Mouse (Mus musculus): ENCODE measurements at regions not wholly inside any gene's neighbourhood (a gene's known extent, or its start where the extent isn't known, plus 50 kb on each side); places are given as distances from the start of the nearest gene placed in this dataset.

DNA sequence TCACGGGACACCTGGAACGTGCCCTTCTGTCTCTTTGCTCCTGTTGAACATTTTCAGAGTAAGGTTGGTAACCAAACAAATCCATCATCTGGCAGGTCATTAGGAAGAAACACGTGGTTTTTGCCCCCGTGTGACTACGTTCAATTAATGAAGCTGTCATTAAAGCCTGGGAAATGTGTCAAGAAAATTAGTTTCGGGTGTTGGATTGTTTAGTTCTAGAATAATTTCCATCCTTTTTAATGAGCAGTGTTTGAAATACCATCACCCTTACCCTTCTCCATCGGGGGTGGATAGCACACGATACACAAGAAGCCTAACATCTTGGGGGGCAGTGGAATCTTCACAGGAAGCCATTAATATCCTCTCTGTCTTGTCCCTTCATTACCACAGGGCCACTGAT is 107.7 kb downstream of the Far1 start:
- H3K4me1 ChIP-seq, result peaks cover 12% of the 10 kb centered on the region
- no peak overlapping the region for H3K27ac ChIP-seq (replicated peaks)
- no peaks in the 10 kb centered on the region for H3K36me3 ChIP-seq
- no peak overlapping the region for H3K4me3 ChIP-seq
- no peak for DNase-seq (ENCODE audit: low spot score)
- H3K27me3 ChIP-seq (ENCODE audit: low read depth, poor library complexity, severe bottlenecking), result no peaks in the 10 kb centered on the region
- H3K9me3 ChIP-seq (replicated peaks), result no peaks in the 10 kb centered on the region
- WGBS, result 90% methylated on average over 8 of the region's 8 CpGs

DNA sequence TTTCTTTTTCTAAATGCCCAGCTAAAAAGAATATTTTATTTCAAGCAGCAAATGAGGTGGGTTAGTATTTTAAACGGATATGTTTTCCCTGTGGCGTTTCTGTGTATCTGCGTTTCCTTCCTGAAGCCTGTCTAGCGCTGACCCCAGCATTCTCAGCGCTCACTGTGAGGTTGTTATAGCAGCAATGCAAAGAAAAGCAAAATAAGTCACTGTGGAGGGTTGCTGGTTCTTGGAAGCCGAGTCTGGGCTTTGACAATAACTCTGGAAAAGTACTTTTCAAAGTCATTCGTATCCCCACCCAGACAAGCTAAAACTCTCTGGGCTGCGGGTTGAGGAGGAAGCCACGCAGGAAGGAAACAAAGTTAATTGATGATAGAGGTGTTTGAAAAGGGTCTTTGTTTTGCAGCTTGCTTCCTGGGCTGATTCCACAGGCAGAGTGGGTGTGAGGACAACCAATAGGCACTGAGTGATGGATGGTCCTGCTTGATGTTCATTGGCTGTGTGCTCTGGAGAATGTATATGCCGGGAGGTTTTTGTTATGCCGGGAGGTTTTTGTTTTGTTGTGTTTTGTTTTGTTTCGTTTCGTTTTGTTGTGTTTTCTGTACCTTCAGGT is 108.4 kb downstream of the Far1 start:
- Histone ChIP-seq H3K27me3 (ENCODE audit: low read depth, poor library complexity, severe bottlenecking) (no peaks in the 10 kb centered on the region), H3K9me3 (replicated peaks) (no peaks in the 10 kb centered on the region), H3K4me1 (peaks cover 12% of the 10 kb centered on the region), H3K27ac (replicated peaks) (0 out of 2 replicates have a peak overlapping the region, but pooled peaks have one; percentile 17), H3K36me3 (no peaks in the 10 kb centered on the region), H3K4me3 (no peak overlapping the region)
- WGBS, result 83% methylated on average over 13 of the region's 13 CpGs
- no peak for DNase-seq (ENCODE audit: low spot score)

DNA sequence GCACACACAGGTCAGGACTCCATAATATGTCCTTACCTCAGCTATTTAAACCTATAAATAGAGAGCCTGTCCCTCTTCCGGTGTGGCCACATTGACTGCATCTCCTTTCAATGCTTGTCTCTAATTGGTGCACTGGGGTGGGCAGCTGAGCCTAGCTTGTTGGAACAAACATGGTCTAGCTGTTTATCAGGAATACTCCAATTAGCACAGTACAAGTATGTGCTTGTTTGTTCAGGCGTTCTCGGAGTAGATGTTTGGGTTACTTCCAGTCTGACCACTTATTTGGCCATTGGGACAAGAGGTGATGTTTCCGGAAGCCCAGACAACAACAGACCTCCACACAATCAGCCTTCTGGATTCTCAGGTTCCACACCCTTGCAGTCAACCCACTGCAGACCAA is 109.7 kb downstream of the Far1 start:
- H3K27me3 ChIP-seq (ENCODE audit: low read depth, poor library complexity, severe bottlenecking), result no peaks in the 10 kb centered on the region
- DNase-seq (ENCODE audit: low spot score), result no peak
- WGBS, result 84% methylated on average over 4 of the region's 4 CpGs
- H3K9me3 ChIP-seq (replicated peaks), result no peaks in the 10 kb centered on the region
- H3K27ac ChIP-seq (replicated peaks), result no peak overlapping the region
- no peak overlapping the region for H3K4me3 ChIP-seq
- peaks cover 12% of the 10 kb centered on the region for H3K4me1 ChIP-seq
- no peaks in the 10 kb centered on the region for H3K36me3 ChIP-seq

DNA sequence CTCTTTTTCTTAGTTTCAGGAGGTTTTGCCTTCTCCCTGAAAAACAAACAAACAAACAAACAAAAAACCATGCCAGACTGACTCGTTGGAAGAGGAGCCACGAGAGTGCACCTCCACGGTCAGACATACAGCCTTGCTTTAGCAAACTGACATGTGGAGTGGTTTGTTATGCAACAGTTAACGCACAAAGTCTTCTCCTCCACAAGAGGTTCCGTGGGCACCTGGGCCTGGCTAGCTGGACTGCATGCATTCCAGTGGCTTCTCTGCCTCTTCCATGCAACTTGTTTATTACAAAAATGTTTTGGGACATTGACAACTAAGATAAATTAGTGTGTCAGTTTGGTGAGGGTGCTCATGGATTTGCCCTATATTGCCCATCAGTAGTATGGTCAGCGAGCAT is 110.3 kb downstream of the Far1 start:
- WGBS, result 87% methylated on average over 6 of the region's 6 CpGs
- no peak for DNase-seq (ENCODE audit: low spot score)
- Histone ChIP-seq H3K27ac (replicated peaks) (no peak overlapping the region), H3K4me1 (peaks cover 12% of the 10 kb centered on the region), H3K9me3 (replicated peaks) (no peaks in the 10 kb centered on the region), H3K4me3 (no peak overlapping the region), H3K27me3 (ENCODE audit: low read depth, poor library complexity, severe bottlenecking) (no peaks in the 10 kb centered on the region), H3K36me3 (no peaks in the 10 kb centered on the region)

- H3K4me1 ChIP-seq, result peaks cover 4% of the 10 kb centered on the region; the same call in 1 of the 2 replicates
- no peaks in the 10 kb centered on the region for H3K9me3 ChIP-seq (replicated peaks)
- no peak overlapping the region for H3K4me3 ChIP-seq
- no peaks in the 10 kb centered on the region for H3K36me3 ChIP-seq
- no peaks in the 10 kb centered on the region for H3K27me3 ChIP-seq (ENCODE audit: low read depth, poor library complexity, severe bottlenecking)
- DNase-seq (ENCODE audit: low spot score), result no peak
- no peak overlapping the region for H3K27ac ChIP-seq (replicated peaks)
Observed at GRCm38 (mm10) chr7:113626734-113627133, 113.1 kb downstream of the Far1 start.

GRCm38 (mm10) chr7:113637011-113637600 is 123.5 kb downstream of the Far1 start:
- 84% methylated on average over 4 of the region's 4 CpGs for WGBS

DNA sequence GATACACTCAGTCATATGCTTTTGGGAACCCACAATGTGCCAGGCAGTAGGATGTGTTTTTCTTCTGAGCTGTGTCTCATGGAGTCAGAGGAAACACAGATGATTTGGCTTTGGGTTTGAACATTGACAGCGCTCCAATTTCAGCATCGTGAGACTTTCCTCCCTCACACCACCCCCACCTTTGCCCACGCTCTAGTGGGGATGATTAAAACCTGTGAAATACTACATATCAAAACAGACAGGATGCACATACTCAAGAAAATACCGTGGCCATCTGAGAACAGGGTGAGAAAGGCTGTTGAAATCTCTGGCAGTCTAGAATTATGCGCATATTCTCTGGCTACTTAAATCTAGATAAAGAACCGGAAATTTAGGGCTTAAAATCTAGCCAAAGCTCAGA is 124.5 kb downstream of the Far1 start:
- 74% methylated on average over 6 of the region's 6 CpGs for WGBS
- Histone ChIP-seq H3K4me1 (peaks cover 6% of the 10 kb centered on the region), H3K4me3 (no peak overlapping the region), H3K27me3 (ENCODE audit: low read depth, poor library complexity, severe bottlenecking) (no peaks in the 10 kb centered on the region), H3K27ac (replicated peaks) (no peak overlapping the region), H3K9me3 (replicated peaks) (no peaks in the 10 kb centered on the region), H3K36me3 (no peaks in the 10 kb centered on the region)
- DNase-seq (ENCODE audit: low spot score), result no peak

More at GRCm38 (mm10) chr7:113637011-113637600, 123.5 kb downstream of the Far1 start:
- Histone ChIP-seq H3K4me1 (peaks cover 3% of the 10 kb centered on the region), H3K9me3 (replicated peaks) (no peaks in the 10 kb centered on the region), H3K4me3 (no peak overlapping the region), H3K27ac (replicated peaks) (no peak overlapping the region), H3K36me3 (no peaks in the 10 kb centered on the region), H3K27me3 (ENCODE audit: low read depth, poor library complexity, severe bottlenecking) (no peaks in the 10 kb centered on the region)
- no peak for DNase-seq (ENCODE audit: low spot score)

- WGBS, result 69% methylated on average over 7 of the region's 7 CpGs
- no peak for DNase-seq (ENCODE audit: low spot score)
- H3K9me3 ChIP-seq (replicated peaks), result no peaks in the 10 kb centered on the region
Observed at GRCm38 (mm10) chr7:113642540-113642939, 123.3 kb upstream of the Spon1 start.

GRCm38 (mm10) chr7:113650631-113651030 is 115.2 kb upstream of the Spon1 start:
- Histone ChIP-seq H3K4me1 (no peaks in the 10 kb centered on the region), H3K27ac (replicated peaks) (no peak overlapping the region), H3K4me3 (no peak overlapping the region), H3K27me3 (ENCODE audit: low read depth, poor library complexity, severe bottlenecking) (no peaks in the 10 kb centered on the region), H3K9me3 (replicated peaks) (no peaks in the 10 kb centered on the region), H3K36me3 (no peaks in the 10 kb centered on the region)
- WGBS, result 75% methylated on average over 1 of the region's 2 CpGs
- DNase-seq (ENCODE audit: low spot score), result no peak

More at GRCm38 (mm10) chr7:113642540-113642939, 123.3 kb upstream of the Spon1 start:
- Histone ChIP-seq H3K4me1 (peaks cover 6% of the 10 kb centered on the region), H3K36me3 (no peaks in the 10 kb centered on the region), H3K27ac (replicated peaks) (no peak overlapping the region), H3K4me3 (no peak overlapping the region), H3K27me3 (ENCODE audit: low read depth, poor library complexity, severe bottlenecking) (no peaks in the 10 kb centered on the region)

- H3K9me3 ChIP-seq (replicated peaks), result no peaks in the 10 kb centered on the region
- H3K4me3 ChIP-seq, result no peak overlapping the region
- WGBS, result 85% methylated on average over 1 of the region's 1 CpGs
- no peaks in the 10 kb centered on the region for H3K4me1 ChIP-seq
- H3K27ac ChIP-seq (replicated peaks), result no peak overlapping the region
- no peaks in the 10 kb centered on the region for H3K27me3 ChIP-seq (ENCODE audit: low read depth, poor library complexity, severe bottlenecking)
- no peaks in the 10 kb centered on the region for H3K36me3 ChIP-seq
- DNase-seq (ENCODE audit: low spot score), result no peak
Observed at GRCm38 (mm10) chr7:113651696-113652095, 114.1 kb upstream of the Spon1 start.

DNA sequence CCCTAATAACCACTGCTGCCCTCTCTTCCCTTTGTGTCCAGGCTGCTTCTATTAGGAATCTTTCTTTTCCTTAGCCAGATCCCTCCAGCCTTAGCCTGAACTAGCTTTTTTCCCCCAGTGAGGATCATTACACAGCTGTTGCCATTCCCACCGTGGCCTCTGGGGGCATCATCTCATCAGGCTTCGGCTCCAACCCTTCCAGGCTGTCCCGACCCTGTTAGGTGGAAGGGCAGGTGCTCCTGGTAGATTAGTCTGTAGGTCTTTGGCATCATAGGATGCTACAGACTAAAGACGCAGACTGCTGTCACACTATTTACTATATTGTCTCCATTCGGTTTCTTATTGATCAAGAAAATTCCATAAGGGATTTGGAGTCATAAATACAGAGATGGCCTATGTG is 112.7 kb upstream of the Spon1 start:
- no peaks in the 10 kb centered on the region for H3K4me1 ChIP-seq
- no peak overlapping the region for H3K27ac ChIP-seq (replicated peaks)
- H3K4me3 ChIP-seq, result no peak overlapping the region
- H3K9me3 ChIP-seq (replicated peaks), result no peaks in the 10 kb centered on the region
- H3K36me3 ChIP-seq, result no peaks in the 10 kb centered on the region
- peak; percentile 56 for DNase-seq (ENCODE audit: low spot score)
- no peaks in the 10 kb centered on the region for H3K27me3 ChIP-seq (ENCODE audit: low read depth, poor library complexity, severe bottlenecking)
- 28% methylated on average over 5 of the region's 5 CpGs for WGBS

GRCm38 (mm10) chr7:113655336-113655735 is 110.5 kb upstream of the Spon1 start:
- Histone ChIP-seq H3K27ac (replicated peaks) (no peak overlapping the region), H3K27me3 (ENCODE audit: low read depth, poor library complexity, severe bottlenecking) (no peaks in the 10 kb centered on the region), H3K4me3 (no peak overlapping the region), H3K9me3 (replicated peaks) (no peaks in the 10 kb centered on the region), H3K4me1 (no peaks in the 10 kb centered on the region), H3K36me3 (no peaks in the 10 kb centered on the region)
- WGBS, result 84% methylated on average over 5 of the region's 5 CpGs
- DNase-seq (ENCODE audit: low spot score), result no peak

DNA sequence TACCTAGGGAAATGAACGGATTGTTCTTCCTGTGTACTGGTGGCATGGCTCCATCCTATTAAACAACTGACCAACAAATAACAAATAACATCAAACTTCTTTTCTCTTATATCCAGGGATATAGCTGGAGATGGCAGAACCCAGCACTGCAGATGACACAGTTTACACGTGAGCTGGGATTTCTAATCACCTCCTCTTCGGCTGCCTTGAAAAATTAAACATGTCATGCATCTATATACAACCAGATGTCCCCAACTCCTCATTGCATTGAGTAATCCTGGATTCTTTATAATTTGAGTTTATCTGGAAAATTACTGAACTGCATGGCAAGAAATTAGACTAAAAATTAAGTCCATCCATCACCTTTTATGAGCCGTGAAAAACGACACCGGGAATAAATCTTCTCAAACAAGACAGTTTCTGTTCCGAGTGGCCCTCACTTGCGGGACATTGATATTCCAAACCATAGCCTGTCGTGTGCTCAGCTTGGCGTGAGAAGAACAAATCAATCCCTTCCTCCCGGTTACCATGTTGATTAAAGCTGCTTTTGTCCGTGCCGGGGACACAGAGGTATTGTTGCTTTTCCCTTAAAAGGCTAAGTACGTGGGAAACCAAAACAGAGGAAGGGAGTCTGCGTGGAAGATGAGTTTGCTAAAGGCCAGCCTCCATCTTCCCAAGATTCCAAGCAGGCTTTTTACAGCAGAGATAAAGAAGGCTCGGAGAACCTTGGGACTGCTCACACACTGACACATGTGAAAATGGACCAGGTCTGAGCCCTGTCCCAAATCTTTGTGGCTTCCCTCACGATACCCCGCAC is 92.8 kb upstream of the Spon1 start:
- peaks cover 26% of the 10 kb centered on the region for H3K4me1 ChIP-seq
- 51% methylated on average over 18 of the region's 18 CpGs for WGBS
- peak overlapping the region; percentile 82 for H3K27ac ChIP-seq (replicated peaks)
- no peak overlapping the region for H3K4me3 ChIP-seq
- H3K36me3 ChIP-seq, result no peaks in the 10 kb centered on the region
- no peak for DNase-seq (ENCODE audit: low spot score)
- no peaks in the 10 kb centered on the region for H3K27me3 ChIP-seq (ENCODE audit: low read depth, poor library complexity, severe bottlenecking)
- no peaks in the 10 kb centered on the region for H3K9me3 ChIP-seq (replicated peaks)
